Mouse (Mus musculus): ENCODE results near the gene Hist1h2ai. TPM values are rescaled to one million over a fixed set of nuclear protein-coding genes. Genes with fewer than 3 reads are reported as not detected.
A peak's percentile ranks its signal among the peaks of the same experiment; 100 is the strongest.
"Not testable (repeated sequence)": the region's sequence is repeated elsewhere in the genome, so short reads cannot be mapped to it uniquely, and the experiment has no call there.

The Hist1h2ai gene
- total RNA-seq (2021): 100 to 1,000 TPM in 1 of 2 experiments, 10 to 100 TPM in 1; 51.5 to 150 TPM
- long read RNA-seq, experiment 1: 0 reads
- long read RNA-seq, experiment 2: 0 reads

DNA sequence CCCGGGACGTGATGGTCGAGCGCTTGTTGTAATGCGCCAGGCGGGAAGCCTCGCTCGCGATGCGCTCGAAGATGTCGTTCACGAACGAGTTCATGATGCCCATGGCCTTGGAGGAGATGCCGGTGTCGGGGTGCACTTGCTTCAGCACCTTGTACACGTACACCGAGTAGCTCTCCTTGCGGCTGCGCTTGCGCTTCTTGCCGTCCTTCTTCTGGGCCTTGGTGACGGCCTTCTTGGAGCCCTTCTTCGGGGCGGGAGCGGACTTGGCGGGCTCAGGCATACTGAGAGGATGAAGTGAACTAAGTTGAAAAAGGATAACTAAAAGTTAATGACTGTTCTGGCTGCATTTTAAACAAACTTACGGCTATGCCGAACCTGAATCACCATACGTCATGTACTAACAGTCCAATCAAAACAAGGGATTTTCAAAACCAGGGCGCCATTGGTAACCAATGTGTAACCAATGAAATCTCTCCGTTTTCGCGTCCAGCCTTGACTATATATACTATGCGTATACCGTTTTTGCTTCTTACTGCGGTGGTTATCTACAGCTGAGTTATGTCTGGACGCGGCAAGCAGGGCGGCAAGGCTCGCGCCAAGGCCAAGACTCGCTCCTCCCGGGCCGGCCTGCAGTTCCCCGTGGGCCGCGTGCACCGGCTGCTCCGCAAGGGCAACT is at the start of gene Hist1h2ai, which contains the start of gene Hist1h2bl:
Hist1h2ai (plus strand) TSS at position 559 of the 676 bp plus-strand sequence.
Hist1h2bl (minus strand) TSS at position 280 of the 676 bp plus-strand sequence.
- intact Hi-C loops (cut with DNase I): loop anchor here (1.0 to 10.0 kb wide), 4 partner anchors 18 to 1809 kb away; no protein-coding TSS in a partner anchor

DNA sequence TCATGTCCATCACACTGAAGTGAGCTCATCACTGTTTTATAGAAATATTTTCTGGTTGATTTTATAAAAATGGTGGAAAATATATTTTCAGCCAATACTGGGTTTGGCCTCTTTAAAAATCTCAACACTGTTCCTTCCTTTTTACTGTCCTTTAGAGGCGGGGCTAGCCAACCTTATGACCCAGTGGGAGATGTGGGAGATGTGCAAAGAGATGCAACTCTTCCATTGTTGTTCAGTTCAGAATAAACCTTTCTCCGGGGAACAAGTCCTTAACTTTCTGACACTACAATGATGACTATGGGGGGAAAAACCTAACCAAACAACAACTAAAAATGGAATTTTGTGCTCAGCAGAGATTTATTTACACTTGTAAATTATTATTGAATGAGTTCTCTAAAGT is 38.9 kb upstream of the Hist1h2ai start, which contains the start of gene Olfr1360:
Olfr1360 (minus strand) TSS at position 101 of the 400 bp plus-strand sequence.
- intact Hi-C loops (cut with DNase I): no loop called here
- DNase-seq: no peak

More for the DNA sequence above, at the start of gene Hist1h2ai, which contains the start of gene Hist1h2bl:
- DNase-seq: peak; percentile 58 to 74

DNA sequence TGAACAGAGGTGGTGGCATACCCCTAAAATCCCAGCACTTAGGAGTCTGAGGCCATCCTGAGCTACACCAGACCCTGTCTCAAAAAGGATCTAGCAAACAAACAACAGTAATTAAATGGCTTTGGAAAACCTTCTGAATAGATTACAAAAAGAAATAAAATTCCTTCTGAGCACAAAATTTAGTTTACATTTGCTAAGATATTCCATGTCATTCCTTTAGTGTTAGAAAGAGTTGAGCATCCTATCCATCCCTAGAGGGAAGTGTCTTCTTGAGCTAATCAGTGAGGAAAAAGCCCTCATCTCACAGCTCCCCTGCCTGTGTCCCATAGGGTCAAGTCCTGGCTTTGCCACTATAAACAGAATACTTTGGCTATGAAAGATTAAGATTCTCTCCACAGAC is 18.4 kb upstream of the Hist1h2ai start, which contains the start of gene Olfr1359:
Olfr1359 (plus strand) TSS at position 301 of the 400 bp plus-strand sequence.
- DNase-seq: no peak
- intact Hi-C loops (cut with DNase I): no loop called here

- intact Hi-C loops (cut with DNase I): no loop called here
- no peak for DNase-seq
Observed at GRCm38 (mm10) chr13:21706669-21707068, 9.6 kb upstream of the Hist1h2ai start.

GRCm38 (mm10) chr13:21710031-21710711 is 6.1 kb upstream of the Hist1h2ai start:
- DNase-seq: peak; percentile 88 to 93
- intact Hi-C loops (cut with DNase I): loop anchor here (2.0 to 10.0 kb wide), 8 partner anchors 71 to 1815 kb away; partner anchors contain the start of genes Hist1h1b and Zscan12

- DNase-seq: peak; percentile 76 to 83
- intact Hi-C loops (cut with DNase I): loop anchor here (2.0 to 10.0 kb wide), 8 partner anchors 70 to 1814 kb away; partner anchors contain the start of genes Hist1h1b and Zscan12
Observed at GRCm38 (mm10) chr13:21710821-21711525, 5.2 kb upstream of the Hist1h2ai start.

DNA sequence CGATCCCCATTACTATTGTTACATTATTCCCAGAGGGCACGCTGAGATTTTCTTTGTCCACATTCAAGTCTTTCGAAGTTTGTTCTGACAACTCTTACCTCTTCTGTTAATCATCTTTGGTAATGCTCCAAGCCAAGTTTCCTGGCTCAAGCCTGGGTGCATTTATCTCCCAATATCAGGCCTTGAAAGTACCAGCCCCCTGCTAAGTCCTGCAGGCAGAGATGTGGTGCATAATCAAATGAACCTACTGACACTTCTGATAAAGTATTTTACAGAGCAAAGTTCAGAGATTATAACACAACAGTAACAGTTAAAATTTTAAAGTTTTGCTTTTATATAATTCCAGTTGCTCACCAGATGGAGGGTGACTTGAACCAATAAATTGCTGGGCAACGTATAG is 4.5 kb upstream of the Hist1h2ai start:
- DNase-seq: no peak
- intact Hi-C loops (cut with DNase I): loop anchor here (2.0 to 10.0 kb wide), 8 partner anchors 69 to 1813 kb away; partner anchors contain the start of genes Hist1h1b and Zscan12

DNA sequence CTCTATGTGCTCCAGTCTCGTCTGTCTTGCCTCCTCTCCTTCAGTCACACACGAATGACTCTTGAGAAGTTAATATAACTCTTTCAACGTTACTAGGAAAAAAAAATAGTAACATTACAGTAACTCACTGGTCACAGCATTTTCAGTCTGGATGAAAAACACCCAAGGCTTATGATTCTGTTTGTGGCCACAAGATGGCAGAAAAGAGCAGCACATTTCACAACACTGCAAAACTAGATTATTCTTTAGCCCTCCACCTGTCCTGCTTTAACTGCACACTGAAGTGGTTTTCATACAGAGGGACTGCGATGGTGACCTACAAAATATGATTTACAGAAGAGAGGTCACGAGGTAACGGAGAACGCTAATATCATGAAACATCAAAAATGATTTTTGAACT is 1.5 kb upstream of the Hist1h2ai start:
- DNase-seq: peak; percentile 56 to 70
- intact Hi-C loops (cut with DNase I): loop anchor here (1.0 to 10.0 kb wide), 8 partner anchors 20 to 1810 kb away; partner anchors contain the start of gene Zscan12

GRCm38 (mm10) chr13:21715131-21715863 is 925 bp upstream of the Hist1h2ai start:
- intact Hi-C loops (cut with DNase I): loop anchor here (1.0 to 10.0 kb wide), 4 partner anchors 19 to 1810 kb away; no protein-coding TSS in a partner anchor
- DNase-seq: no peak

DNA sequence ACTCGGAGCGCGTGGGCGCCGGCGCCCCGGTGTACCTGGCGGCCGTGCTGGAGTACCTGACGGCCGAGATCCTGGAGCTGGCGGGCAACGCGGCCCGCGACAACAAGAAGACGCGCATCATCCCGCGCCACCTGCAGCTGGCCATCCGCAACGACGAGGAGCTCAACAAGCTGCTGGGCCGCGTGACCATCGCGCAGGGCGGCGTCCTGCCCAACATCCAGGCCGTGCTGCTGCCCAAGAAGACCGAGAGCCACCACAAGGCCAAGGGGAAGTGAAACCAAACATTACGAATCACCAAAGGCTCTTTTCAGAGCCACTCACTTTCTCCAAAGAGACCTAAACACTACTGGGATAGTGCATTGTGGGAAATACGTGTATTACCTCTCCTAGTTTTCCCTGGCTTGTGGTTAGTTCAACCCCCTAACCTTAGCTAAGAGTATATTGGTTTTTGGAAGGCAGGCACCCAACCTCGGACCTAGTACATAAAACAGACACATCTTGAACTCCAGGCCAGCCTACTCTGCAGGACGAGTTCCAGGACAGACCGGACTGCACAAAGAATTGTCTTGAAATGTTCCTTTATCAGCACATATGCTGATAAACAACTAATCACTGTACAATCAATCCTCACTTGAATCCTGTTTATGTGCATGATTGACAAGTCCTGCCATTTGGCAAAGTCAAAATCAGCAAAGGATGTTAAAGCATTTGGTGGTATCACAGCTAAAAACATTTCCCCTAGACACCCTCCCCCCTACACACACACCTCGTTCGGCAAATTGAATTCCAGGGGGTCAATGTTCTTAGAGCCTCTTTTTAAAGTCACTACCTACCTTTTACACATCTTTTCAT is 544 bp downstream of the Hist1h2ai start:
- DNase-seq: not testable (repeated sequence)

DNA sequence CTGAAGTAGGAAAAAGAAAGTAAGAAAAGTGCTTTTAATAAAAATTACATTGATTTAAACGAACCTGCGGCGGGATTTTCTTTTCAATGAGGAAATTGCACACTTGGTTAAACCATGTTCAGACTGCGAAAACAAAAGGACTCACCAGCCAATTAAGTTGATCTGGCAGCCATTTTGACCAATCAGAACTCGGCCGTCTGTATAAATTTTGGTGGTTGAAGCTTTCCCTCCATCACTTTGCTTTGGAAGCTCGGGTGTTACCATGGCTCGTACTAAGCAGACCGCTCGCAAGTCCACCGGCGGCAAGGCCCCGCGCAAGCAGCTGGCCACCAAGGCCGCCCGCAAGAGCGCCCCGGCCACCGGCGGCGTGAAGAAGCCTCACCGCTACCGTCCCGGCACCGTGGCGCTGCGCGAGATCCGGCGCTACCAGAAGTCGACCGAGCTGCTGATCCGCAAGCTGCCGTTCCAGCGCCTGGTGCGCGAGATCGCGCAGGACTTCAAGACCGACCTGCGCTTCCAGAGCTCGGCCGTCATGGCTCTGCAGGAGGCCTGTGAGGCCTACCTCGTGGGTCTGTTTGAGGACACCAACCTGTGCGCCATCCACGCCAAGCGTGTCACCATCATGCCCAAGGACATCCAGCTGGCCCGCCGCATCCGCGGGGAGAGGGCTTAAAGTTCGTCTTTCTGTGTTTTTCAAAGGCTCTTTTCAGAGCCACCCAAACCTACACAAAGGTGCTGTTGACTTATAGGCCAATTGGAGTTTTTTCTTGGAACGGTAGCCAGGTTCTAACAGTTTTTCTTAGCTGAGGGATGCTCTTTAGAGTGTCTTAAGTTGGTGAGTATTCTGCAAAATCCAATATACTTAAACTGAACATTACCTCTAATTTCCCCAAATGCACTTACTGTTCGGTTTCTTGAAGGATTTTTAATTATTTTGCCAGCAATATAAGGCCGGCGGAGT is 1.5 kb downstream of the Hist1h2ai start, which contains the start of gene Hist1h3h:
Hist1h3h (plus strand) TSS at position 263 of the 961 bp plus-strand sequence.
- peak; percentile 68 to 77 for DNase-seq
- intact Hi-C loops (cut with DNase I): loop anchor here (10.0 kb wide), 3 partner anchors 217 to 1807 kb away; no protein-coding TSS in a partner anchor

More for the DNA sequence above, 544 bp downstream of the Hist1h2ai start:
- intact Hi-C loops (cut with DNase I): loop anchor here (10.0 kb wide), 3 partner anchors 218 to 1808 kb away; no protein-coding TSS in a partner anchor

DNA sequence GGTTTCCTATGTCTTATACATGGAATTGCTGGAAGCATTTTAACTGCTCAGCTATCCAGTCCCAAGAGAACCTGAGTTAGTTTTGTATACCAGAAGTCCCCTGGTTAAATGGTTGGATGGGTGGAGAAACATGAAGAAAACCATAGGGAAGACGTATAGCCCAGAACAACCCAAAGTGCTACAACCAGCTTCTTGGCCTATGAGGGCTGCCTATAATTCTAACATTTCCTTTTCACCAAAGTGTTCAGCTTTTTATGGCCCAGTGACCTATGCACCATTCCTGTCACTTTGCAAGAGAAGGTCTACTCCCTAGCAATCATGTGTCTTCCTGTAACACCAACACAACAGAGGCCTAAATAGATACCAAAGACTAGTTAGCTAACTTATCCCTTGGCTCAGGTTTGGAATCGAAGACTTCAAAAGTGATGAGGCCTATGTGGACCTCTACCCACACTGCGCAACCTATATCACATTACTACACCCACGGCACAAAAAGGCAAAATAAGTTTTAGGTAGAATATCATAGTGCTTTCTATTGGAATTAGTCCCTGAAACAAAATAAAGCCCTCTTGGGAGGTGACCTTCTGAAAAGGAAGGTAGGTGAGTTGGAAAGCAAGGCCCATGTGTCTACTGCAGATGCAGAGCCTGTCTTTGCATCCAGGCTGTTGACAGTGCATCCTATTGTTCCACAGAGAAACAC is 2.3 kb downstream of the Hist1h2ai start:
- intact Hi-C loops (cut with DNase I): loop anchor here (10.0 kb wide), 3 partner anchors 216 to 1806 kb away; no protein-coding TSS in a partner anchor
- no peak for DNase-seq

GRCm38 (mm10) chr13:21721107-21721756 is 5.0 kb downstream of the Hist1h2ai start:
- DNase-seq; intact Hi-C loops (cut with DNase I): not testable (repeated sequence)

DNA sequence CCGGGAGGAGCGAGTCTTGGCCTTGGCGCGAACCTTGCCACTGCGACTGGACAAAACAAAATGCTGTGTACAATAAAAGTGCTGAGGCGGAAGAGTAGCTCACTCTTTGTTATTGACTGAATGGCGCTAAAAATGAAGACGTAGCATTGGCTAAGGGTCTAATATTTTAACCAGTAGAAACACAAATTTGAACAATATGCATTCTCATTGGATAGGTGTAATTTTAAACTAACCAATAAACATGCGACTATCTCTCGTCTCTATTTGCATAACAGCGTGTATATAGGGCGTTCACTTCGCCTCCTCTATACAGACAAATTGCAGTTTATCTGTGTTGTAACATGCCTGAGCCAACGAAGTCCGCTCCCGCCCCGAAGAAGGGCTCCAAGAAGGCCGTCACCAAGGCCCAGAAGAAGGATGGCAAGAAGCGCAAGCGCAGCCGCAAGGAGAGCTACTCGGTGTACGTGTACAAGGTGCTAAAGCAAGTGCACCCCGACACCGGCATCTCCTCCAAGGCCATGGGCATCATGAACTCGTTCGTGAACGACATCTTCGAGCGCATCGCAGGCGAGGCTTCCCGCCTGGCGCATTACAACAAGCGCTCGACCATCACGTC is 5.6 kb downstream of the Hist1h2ai start, which contains the start of gene Hist1h2bm:
Hist1h2bm (plus strand) TSS at position 288 of the 616 bp plus-strand sequence.
- intact Hi-C loops (cut with DNase I): not testable (repeated sequence)

DNA sequence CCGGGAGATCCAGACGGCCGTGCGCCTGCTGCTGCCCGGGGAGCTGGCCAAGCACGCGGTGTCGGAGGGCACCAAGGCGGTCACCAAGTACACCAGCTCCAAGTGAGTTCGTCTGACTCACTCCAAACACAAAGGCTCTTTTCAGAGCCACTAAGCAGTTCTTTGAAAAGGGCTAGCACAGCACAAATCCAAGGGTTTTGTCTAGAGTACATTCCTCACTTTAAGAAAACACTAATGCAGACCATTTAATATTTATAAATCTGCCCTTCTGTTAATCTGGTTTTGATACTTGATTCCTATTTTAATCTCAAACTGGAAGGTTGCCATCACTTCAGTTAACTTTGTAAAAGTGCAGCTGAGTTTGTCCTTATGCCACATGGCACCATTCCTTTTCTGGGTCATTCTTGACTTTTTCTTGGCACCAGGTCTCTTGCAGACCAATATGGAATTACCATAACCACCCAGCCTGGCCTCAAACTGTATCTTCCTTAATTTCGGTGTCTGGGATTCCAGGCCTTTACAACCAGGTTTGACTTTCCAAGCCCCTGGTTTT is 6.2 kb downstream of the Hist1h2ai start:
- intact Hi-C loops (cut with DNase I): no loop called here
- no peak for DNase-seq

More for the DNA sequence above, 5.6 kb downstream of the Hist1h2ai start, which contains the start of gene Hist1h2bm:
- DNase-seq: peak; percentile 40 to 43
